Mouse (Mus musculus) heart, postnatal 0 days (tissue): Measurements from ENCODE around the gene Spata20. TPM values are rescaled to one million over a fixed set of nuclear protein-coding genes. Genes with fewer than 3 reads are reported as not detected.

Experiments
- ATAC-seq: fragments of 200-750 bp; cut with Nextera tagmentation; 2 replicates; pipeline ENCODE4 v1.8.0; 2017; ENCODE audit warnings: low read depth, moderate number of reproducible peaks, moderate library complexity; ENCODE audit not compliant: insufficient read depth
- DNase-seq: peaks from one replicate; pipeline ENCODE4 v3.0.0-alpha.2; 2016; ENCODE audit warnings: low spot score
- H3K27ac ChIP-seq: fragments of 300-500 bp; sonication (generic); 2 replicates; pipeline ENCODE4 v1.5.1; 2014; ENCODE audit warnings: low read depth, mild to moderate bottlenecking
- H3K27me3 ChIP-seq: fragments of 300-500 bp; sonication (generic); 2 replicates; pipeline ENCODE4 v1.6.1; 2014; ENCODE audit warnings: low read length, mixed read lengths; ENCODE audit not compliant: control insufficient read depth, insufficient read depth
- H3K36me3 ChIP-seq: fragments of 300-500 bp; sonication (generic); replicated peaks from 2 replicates; pipeline ENCODE4 v1.6.1; 2014; ENCODE audit warnings: low read length, mixed read lengths; ENCODE audit not compliant: control insufficient read depth, insufficient read depth
- H3K4me1 ChIP-seq: fragments of 300-500 bp; sonication (generic); 2 replicates; pipeline ENCODE4 v1.6.1; 2014; ENCODE audit warnings: antibody characterized with exemption; ENCODE audit not compliant: control insufficient read depth, insufficient read depth
- H3K4me2 ChIP-seq: fragments of 300-500 bp; sonication (generic); 2 replicates; pipeline ENCODE4 v1.6.1; 2014; ENCODE audit warnings: low read depth, mild to moderate bottlenecking, low read length, moderate library complexity
- H3K4me3 ChIP-seq: fragments of 300-500 bp; sonication (generic); 2 replicates; pipeline ENCODE4 v1.5.1; 2014; ENCODE audit warnings: low read depth, low read length
- H3K9ac ChIP-seq: fragments of 300-500 bp; sonication (generic); replicated peaks from 2 replicates; pipeline ENCODE4 v1.6.1; 2014; ENCODE audit warnings: low read depth, low read length, mixed read lengths
- H3K9me3 ChIP-seq: fragments of 300-500 bp; sonication (generic); replicated peaks from 2 replicates; pipeline ENCODE4 v1.6.1; 2016; ENCODE audit warnings: low read length; ENCODE audit not compliant: control insufficient read depth
- CTCF ChIP-seq: IDR thresholded peaks from 2 replicates; pipeline ENCODE4 v1.5.1; 2016; ENCODE audit warnings: antibody characterized with exemption, control low read depth, low read depth
- EP300 ChIP-seq: IDR thresholded peaks from 2 replicates; pipeline ENCODE4 v1.6.1; 2016; ENCODE audit warnings: antibody characterized with exemption, low read depth
- WGBS: fragments of 180-500 bp; shearing (Covaris S2); extraction: QIAGEN DNeasy Blood & Tissue Kit; methylation state at CpG from one replicate; pipeline ENCODE4 v1.1.7; 2014; 5-methylcytosine and 5-hydroxymethylcytosine counted together
- polyA plus RNA-seq: library from polyadenylated mRNA; unstranded; fragments of >200 nt; fragmentation: Nextera tagmentation; extraction: Ambion mirVana; gene quantifications from 2 replicates; pipeline ENCODE4 v1.2.1, GENCODE M21; 2015
- total RNA-seq: library from RNA; depleted of rRNA; stranded (reverse); fragments of >200 nt; gene quantifications from 2 replicates; pipeline ENCODE4 v1.2.3, GENCODE M21; 2014; ENCODE audit warnings: low replicate concordance; rRNA removed

Spata20 gene
- total and polyA plus RNA-seq, 2 experiments from 2014 or later, result 0.56 TPM; not detected in 1

GRCm38 (mm10) chr11:94441752-94442151 is 44.2 kb downstream of the Spata20 start:
- H3K4me3 ChIP-seq, result no peak overlapping the region
- ATAC-seq (no peak; the same call in 1 of the 2 replicates), DNase-seq (no peak)
- H3K27me3 ChIP-seq, result no peaks in the 10 kb centered on the region
- 0 out of 2 replicates have a peak, but pooled peaks cover 5% of the 10 kb centered on the region for H3K4me1 ChIP-seq
- 50% methylated on average over 9 of the region's 9 CpGs for WGBS
- H3K9me3 ChIP-seq, result no peaks in the 10 kb centered on the region
- H3K36me3 ChIP-seq, result peaks cover 9% of the 10 kb centered on the region; the same call in 1 of the 2 replicates
- no peak overlapping the region for H3K27ac ChIP-seq
- TF ChIP-seq EP300 (no peak), CTCF (no peak)
- no peak overlapping the region for H3K4me2 ChIP-seq
- no peak overlapping the region for H3K9ac ChIP-seq

DNA sequence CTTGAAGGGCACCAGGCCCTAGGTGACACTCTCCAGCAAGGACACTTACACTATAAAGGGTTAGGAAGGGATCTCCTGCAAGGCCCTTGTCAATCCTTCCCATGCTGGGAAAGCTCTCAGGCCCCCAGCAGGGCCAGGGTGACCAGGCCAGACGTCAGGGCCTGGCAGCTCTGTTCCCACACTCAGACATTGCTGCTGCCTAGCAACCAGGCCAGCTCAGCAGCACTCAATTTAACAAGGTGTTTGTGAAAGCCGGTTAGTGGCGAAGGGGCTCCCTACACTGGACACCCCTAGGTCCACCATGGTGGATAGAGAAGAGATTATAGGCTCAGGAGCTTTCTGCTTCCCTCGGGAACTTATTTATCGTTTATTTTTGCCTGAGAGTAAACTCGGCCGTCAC is 44.9 kb downstream of the Spata20 start:
- no peak for TF ChIP-seq EP300
- Histone ChIP-seq H3K4me3 (no peak overlapping the region), H3K9me3 (no peaks in the 10 kb centered on the region), H3K4me1 (0 out of 2 replicates have a peak, but pooled peaks cover 5% of the 10 kb centered on the region), H3K27ac (no peak overlapping the region), H3K4me2 (no peak overlapping the region), H3K36me3 (peaks cover 9% of the 10 kb centered on the region; the same call in 1 of the 2 replicates), H3K9ac (0 out of 2 replicates have a peak overlapping the region, but pooled peaks have one; percentile 20), H3K27me3 (no peaks in the 10 kb centered on the region)
- ATAC-seq (peak; percentile 55), DNase-seq (peak; percentile 30)
- WGBS, result 41% methylated on average over 7 of the region's 7 CpGs

GRCm38 (mm10) chr11:94440421-94440820 is 45.6 kb downstream of the Spata20 start:
- no peaks in the 10 kb centered on the region for H3K9me3 ChIP-seq
- 92% methylated on average over 6 of the region's 6 CpGs for WGBS

DNA sequence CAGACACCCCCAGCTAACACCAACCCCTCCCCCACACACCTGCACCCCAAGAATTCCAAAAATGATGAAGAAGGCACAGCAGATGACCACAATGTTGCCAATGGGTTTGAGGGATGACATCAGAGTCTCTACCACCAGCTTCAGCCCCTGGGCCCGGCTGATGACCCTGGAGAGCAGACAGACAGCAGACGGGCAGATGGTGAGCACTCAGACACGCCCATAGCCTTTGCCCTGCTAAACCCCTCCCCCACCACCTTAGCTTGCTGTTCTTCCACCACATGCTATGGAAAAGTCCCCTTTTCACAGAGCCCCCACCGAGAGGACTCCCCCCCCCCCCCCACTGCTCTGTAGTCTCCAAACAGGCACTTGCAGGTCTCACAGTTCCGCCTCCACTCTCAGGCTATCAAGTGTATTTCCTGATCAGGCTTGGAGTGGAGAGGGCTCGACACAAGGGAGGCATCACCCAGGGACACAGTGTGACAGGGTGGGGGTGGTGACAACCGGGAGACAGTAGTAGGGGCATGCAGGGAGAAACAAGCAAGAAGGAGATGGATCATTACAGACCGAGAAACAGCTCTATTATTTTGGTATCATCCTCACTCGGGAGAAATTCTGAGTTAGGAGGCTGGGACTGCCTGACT is 56.8 kb downstream of the Spata20 start:
- 0 out of 2 replicates have a peak, but pooled peaks have one; percentile 18 for ATAC-seq
- no peak for DNase-seq
- H3K4me3 ChIP-seq, result no peak overlapping the region
- H3K9me3 ChIP-seq, result no peaks in the 10 kb centered on the region
- H3K4me1 ChIP-seq, result peaks cover 23% of the 10 kb centered on the region
- peaks cover 27% of the 10 kb centered on the region for H3K36me3 ChIP-seq
- H3K27ac ChIP-seq, result peak overlapping the region; percentile 68
- H3K27me3 ChIP-seq, result peaks cover 16% of the 10 kb centered on the region; the same call in 1 of the 2 replicates
- 25% methylated on average over 9 of the region's 9 CpGs for WGBS
- no peak overlapping the region for H3K4me2 ChIP-seq
- no peak overlapping the region for H3K9ac ChIP-seq
- TF ChIP-seq EP300 (no peak), CTCF (no peak)

More at GRCm38 (mm10) chr11:94440421-94440820, 45.6 kb downstream of the Spata20 start:
- H3K36me3 ChIP-seq, result peaks cover 9% of the 10 kb centered on the region; the same call in 1 of the 2 replicates
- ATAC-seq (no peak), DNase-seq (no peak)
- no peak overlapping the region for H3K9ac ChIP-seq
- H3K4me1 ChIP-seq, result 0 out of 2 replicates have a peak, but pooled peaks cover 5% of the 10 kb centered on the region
- H3K4me2 ChIP-seq, result no peak overlapping the region
- no peaks in the 10 kb centered on the region for H3K27me3 ChIP-seq
- TF ChIP-seq CTCF, result no peak
- TF ChIP-seq EP300, result no peak
- H3K27ac ChIP-seq, result no peak overlapping the region
- no peak overlapping the region for H3K4me3 ChIP-seq

Other genes starting within 250 kb of the Spata20 start
- gene Wfikkn2, start 240.2 kb downstream of the Spata20 start, total RNA-seq, result 0.76 and 2.7 TPM in 2 replicates
- gene Wfikkn2, start 240.2 kb downstream of the Spata20 start, polyA plus RNA-seq, result 1.6 and 1.7 TPM in 2 replicates
- gene Gm21885, start 204.3 kb downstream of the Spata20 start, total RNA-seq, result not detected in 2 replicates
- 0.15 and 0.30 TPM in 2 replicates for gene Gm21885, start 204.3 kb downstream of the Spata20 start, polyA plus RNA-seq
- gene Luc7l3, start 164.2 kb downstream of the Spata20 start, total RNA-seq, result 17.9 and 29.2 TPM in 2 replicates
- 49.2 and 51.9 TPM in 2 replicates for gene Luc7l3, start 164.2 kb downstream of the Spata20 start, polyA plus RNA-seq
- gene Ankrd40, start 158.2 kb downstream of the Spata20 start, total RNA-seq, result 164 and 181 TPM in 2 replicates
- 53.7 and 54.6 TPM in 2 replicates for gene Ankrd40, start 158.2 kb downstream of the Spata20 start, polyA plus RNA-seq
- gene Abcc3, start 93.2 kb downstream of the Spata20 start, total RNA-seq, result 2.2 and 14.5 TPM in 2 replicates
- gene Abcc3, start 93.2 kb downstream of the Spata20 start, polyA plus RNA-seq, result 0.72 and 0.88 TPM in 2 replicates
- gene Cacna1g, start 12.0 kb downstream of the Spata20 start, total RNA-seq, result 29.6 and 46.2 TPM in 2 replicates
- 6.9 and 7.4 TPM in 2 replicates for gene Cacna1g, start 12.0 kb downstream of the Spata20 start, polyA plus RNA-seq
- 32.5 and 44.4 TPM in 2 replicates for gene Epn3, start 13.8 kb upstream of the Spata20 start, total RNA-seq
- 11.4 and 13.3 TPM in 2 replicates for gene Epn3, start 13.8 kb upstream of the Spata20 start, polyA plus RNA-seq
- 3.2 and 4.7 TPM in 2 replicates for gene Mycbpap, start 35.6 kb upstream of the Spata20 start, total RNA-seq
- 3.5 and 3.7 TPM in 2 replicates for gene Mycbpap, start 35.6 kb upstream of the Spata20 start, polyA plus RNA-seq
- 14.5 and 17.7 TPM in 2 replicates for gene Rsad1, start 63.1 kb upstream of the Spata20 start, total RNA-seq
- 9.2 and 9.8 TPM in 2 replicates for gene Rsad1, start 63.1 kb upstream of the Spata20 start, polyA plus RNA-seq
- not detected in 2 replicates for gene Chad, start 78.9 kb upstream of the Spata20 start, total RNA-seq
- gene Chad, start 78.9 kb upstream of the Spata20 start, polyA plus RNA-seq, result 0.36 and 4.4 TPM in 2 replicates
- gene Acsf2, start 115.7 kb upstream of the Spata20 start, total RNA-seq, result 6.6 and 8.9 TPM in 2 replicates
- 2.6 and 2.7 TPM in 2 replicates for gene Acsf2, start 115.7 kb upstream of the Spata20 start, polyA plus RNA-seq
- 71.9 and 73.3 TPM in 2 replicates for gene Lrrc59, start 143.6 kb upstream of the Spata20 start, total RNA-seq
- 62.2 and 67.0 TPM in 2 replicates for gene Lrrc59, start 143.6 kb upstream of the Spata20 start, polyA plus RNA-seq
- gene Mrpl27, start 167.6 kb upstream of the Spata20 start, total RNA-seq, result 45.2 and 63.8 TPM in 2 replicates
- 167 and 170 TPM in 2 replicates for gene Mrpl27, start 167.6 kb upstream of the Spata20 start, polyA plus RNA-seq
- gene Eme1, start 167.8 kb upstream of the Spata20 start, total RNA-seq, result 5.9 and 7.6 TPM in 2 replicates
- 2.4 and 3.4 TPM in 2 replicates for gene Eme1, start 167.8 kb upstream of the Spata20 start, polyA plus RNA-seq
- gene Xylt2, start 191.3 kb upstream of the Spata20 start, total RNA-seq, result 23.3 and 25.4 TPM in 2 replicates
- 7.0 and 7.5 TPM in 2 replicates for gene Xylt2, start 191.3 kb upstream of the Spata20 start, polyA plus RNA-seq
- not detected in 2 replicates for gene Gm11541, start 218.3 kb upstream of the Spata20 start, total RNA-seq
- gene Gm11541, start 218.3 kb upstream of the Spata20 start, polyA plus RNA-seq, result 0.08 and 0.11 TPM in 2 replicates